Mouse (Mus musculus): ENCODE measurements at regions not wholly inside any gene's neighbourhood (a gene's known extent, or its start where the extent isn't known, plus 50 kb on each side); places are given as distances from the start of the nearest gene placed in this dataset.

DNA sequence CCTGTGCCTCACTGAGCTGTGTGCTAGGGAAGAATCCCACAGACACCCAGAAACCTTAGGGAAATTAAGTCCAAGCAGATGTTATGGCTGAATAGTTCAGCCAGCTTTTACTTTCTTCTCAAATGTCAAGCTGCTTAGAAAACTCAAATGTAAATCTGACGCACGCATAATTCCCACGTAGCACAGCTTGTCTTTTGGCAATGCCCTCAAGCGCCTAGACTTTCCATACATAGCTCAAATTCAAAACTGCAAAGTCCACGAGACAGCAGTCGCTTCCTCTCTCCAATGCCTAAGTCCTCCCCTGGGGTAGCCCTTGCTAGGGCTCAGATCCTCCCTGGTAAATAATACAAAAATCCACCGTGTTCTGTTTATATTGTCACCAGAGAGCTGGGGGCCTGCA, 115.8 kb upstream of the Dhrs4 start:
- peak; percentile 80 for DNase-seq (ENCODE audit: low spot score)
- no peak overlapping the region for H3K9ac ChIP-seq (ENCODE audit: low read depth, low read length)
- peaks cover 12% of the 10 kb centered on the region; the same call in 1 of the 2 replicates for H3K4me1 ChIP-seq (ENCODE audit: control insufficient read depth, insufficient read depth, low read length)
- no peak overlapping the region for H3K27ac ChIP-seq (replicated peaks; ENCODE audit: low read depth, low read length)
- H3K4me3 ChIP-seq (ENCODE audit: low read depth, low read length), result no peak overlapping the region
- no peaks in the 10 kb centered on the region for H3K9me3 ChIP-seq (ENCODE audit: control insufficient read depth, low read length)
- H3K4me2 ChIP-seq (ENCODE audit: low read depth, low read length), result no peak overlapping the region
- 30% methylated on average over 7 of the region's 7 CpGs for WGBS
- peak; percentile 30; the same call in 1 of the 2 replicates for ATAC-seq (ENCODE audit: low read depth)
- H3K27me3 ChIP-seq (replicated peaks; ENCODE audit: control insufficient read depth, insufficient read depth, low read length), result no peaks in the 10 kb centered on the region
- H3K36me3 ChIP-seq (ENCODE audit: control insufficient read depth, insufficient read depth, low read length), result no peaks in the 10 kb centered on the region

DNA sequence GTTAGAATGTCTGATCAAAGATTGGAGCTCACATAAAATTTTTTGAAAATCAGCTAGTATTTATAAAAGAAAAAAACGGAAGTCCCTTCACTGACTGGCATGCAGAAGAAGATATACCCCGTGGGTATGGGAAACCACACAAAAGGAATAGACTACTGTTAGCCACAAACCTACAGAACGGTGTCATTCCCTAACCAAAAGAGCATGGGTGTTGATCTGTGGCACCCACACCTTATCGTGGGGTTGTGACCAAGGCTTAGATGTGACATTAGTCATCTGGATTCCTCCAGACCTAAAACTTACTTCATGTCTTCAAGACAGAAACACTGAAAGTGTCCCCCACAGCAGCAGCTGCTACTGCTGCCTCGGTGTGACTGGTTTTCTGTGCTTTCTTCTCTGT, 108.2 kb upstream of the Dhrs4 start:
- no peak for DNase-seq (ENCODE audit: low spot score)
- no peaks in the 10 kb centered on the region for H3K36me3 ChIP-seq (ENCODE audit: control insufficient read depth, insufficient read depth, low read length)
- 88% methylated on average over 5 of the region's 5 CpGs for WGBS
- no peak overlapping the region for H3K9ac ChIP-seq (ENCODE audit: low read depth, low read length)
- no peak overlapping the region for H3K4me2 ChIP-seq (ENCODE audit: low read depth, low read length)
- H3K4me1 ChIP-seq (ENCODE audit: control insufficient read depth, insufficient read depth, low read length), result no peaks in the 10 kb centered on the region
- H3K27ac ChIP-seq (replicated peaks; ENCODE audit: low read depth, low read length), result no peak overlapping the region
- no peak for ATAC-seq (ENCODE audit: low read depth)
- no peaks in the 10 kb centered on the region for H3K27me3 ChIP-seq (replicated peaks; ENCODE audit: control insufficient read depth, insufficient read depth, low read length)
- no peak overlapping the region for H3K4me3 ChIP-seq (ENCODE audit: low read depth, low read length)
- no peaks in the 10 kb centered on the region for H3K9me3 ChIP-seq (ENCODE audit: control insufficient read depth, low read length)

DNA sequence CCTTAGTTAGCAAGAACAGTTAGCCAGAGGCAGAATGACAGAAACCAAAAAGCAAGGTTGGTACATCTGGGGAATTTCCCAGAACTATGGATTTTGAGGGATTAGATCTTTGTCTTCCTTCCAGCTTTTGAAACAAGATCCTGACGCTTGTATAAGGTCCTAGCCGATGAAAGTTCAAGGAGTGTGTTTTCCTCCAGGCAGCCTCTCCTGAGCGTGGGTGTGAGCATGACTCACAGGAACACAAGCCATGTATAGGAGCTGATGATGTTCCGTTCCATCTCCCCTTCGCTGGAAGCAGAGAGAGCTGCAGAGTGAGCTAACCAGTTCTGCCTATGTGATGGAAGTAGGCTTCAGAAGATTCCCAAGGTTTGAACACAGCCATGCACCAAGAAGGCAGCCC, 105.6 kb upstream of the Dhrs4 start:
- no peak overlapping the region for H3K27ac ChIP-seq (replicated peaks; ENCODE audit: low read depth, low read length)

DNA sequence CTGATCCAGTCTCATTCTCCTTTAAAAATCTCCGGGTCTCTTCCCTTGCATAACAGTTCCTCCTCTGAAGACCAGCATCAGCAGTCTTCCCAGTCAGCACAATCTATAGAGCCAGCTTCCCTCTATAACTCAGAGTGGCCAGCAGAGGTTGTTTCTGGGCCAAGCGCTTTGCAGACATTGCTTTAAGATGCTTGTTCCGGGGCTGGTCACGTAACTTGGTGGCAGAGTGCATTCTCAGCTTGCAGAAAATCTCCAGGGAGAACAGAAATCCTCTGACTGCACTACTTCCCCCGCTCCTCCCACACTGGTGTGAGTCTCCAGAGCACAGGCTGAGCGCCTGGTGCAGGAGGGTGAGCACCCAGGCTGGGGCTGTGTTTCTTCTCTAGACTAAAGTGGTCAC, 91.8 kb upstream of the Dhrs4 start:
- H3K27ac ChIP-seq (replicated peaks; ENCODE audit: low read depth, low read length), result no peak overlapping the region
- WGBS, result 35% methylated on average over 6 of the region's 6 CpGs
- ATAC-seq (ENCODE audit: low read depth), result peak; percentile 50; the same call in 1 of the 2 replicates

More for the DNA sequence above, 105.6 kb upstream of the Dhrs4 start:
- DNase-seq (ENCODE audit: low spot score) (peak; percentile 12), ATAC-seq (ENCODE audit: low read depth) (no peak)
- WGBS, result 74% methylated on average over 5 of the region's 5 CpGs
- Histone ChIP-seq H3K4me2 (ENCODE audit: low read depth, low read length) (no peak overlapping the region), H3K9ac (ENCODE audit: low read depth, low read length) (no peak overlapping the region), H3K27me3 (replicated peaks; ENCODE audit: control insufficient read depth, insufficient read depth, low read length) (no peaks in the 10 kb centered on the region), H3K9me3 (ENCODE audit: control insufficient read depth, low read length) (no peaks in the 10 kb centered on the region), H3K4me1 (ENCODE audit: control insufficient read depth, insufficient read depth, low read length) (no peaks in the 10 kb centered on the region), H3K36me3 (ENCODE audit: control insufficient read depth, insufficient read depth, low read length) (no peaks in the 10 kb centered on the region), H3K4me3 (ENCODE audit: low read depth, low read length) (no peak overlapping the region)

DNA sequence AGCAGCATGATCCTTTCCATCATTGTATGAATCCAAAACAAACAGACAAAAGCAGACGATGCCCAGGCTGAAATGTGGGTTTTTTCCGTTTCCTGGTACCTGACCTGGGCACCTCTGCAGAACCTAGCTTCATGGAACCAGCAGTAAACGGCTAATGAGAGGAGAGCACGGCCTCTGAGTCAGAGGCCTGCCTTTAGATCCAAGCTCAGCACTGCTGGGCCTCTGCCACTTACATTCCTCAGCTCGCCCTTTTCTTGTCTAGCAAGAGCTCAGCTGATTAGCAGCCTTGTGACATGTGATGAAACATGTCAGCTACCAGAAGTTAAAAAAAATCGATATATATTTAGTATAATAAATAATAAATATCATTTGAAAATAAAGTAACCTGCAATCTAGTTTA, 91.2 kb upstream of the Dhrs4 start:
- Histone ChIP-seq H3K27me3 (replicated peaks; ENCODE audit: control insufficient read depth, insufficient read depth, low read length) (no peaks in the 10 kb centered on the region), H3K9me3 (ENCODE audit: control insufficient read depth, low read length) (no peaks in the 10 kb centered on the region), H3K4me1 (ENCODE audit: control insufficient read depth, insufficient read depth, low read length) (no peaks in the 10 kb centered on the region), H3K27ac (replicated peaks; ENCODE audit: low read depth, low read length) (no peak overlapping the region), H3K36me3 (ENCODE audit: control insufficient read depth, insufficient read depth, low read length) (no peaks in the 10 kb centered on the region), H3K4me2 (ENCODE audit: low read depth, low read length) (no peak overlapping the region), H3K9ac (ENCODE audit: low read depth, low read length) (no peak overlapping the region), H3K4me3 (ENCODE audit: low read depth, low read length) (no peak overlapping the region)
- 49% methylated on average over 6 of the region's 6 CpGs for WGBS
- ATAC-seq (ENCODE audit: low read depth) (no peak), DNase-seq (ENCODE audit: low spot score) (peak; percentile 21)

More for the DNA sequence above, 91.8 kb upstream of the Dhrs4 start:
- no peaks in the 10 kb centered on the region for H3K36me3 ChIP-seq (ENCODE audit: control insufficient read depth, insufficient read depth, low read length)
- no peaks in the 10 kb centered on the region for H3K27me3 ChIP-seq (replicated peaks; ENCODE audit: control insufficient read depth, insufficient read depth, low read length)
- DNase-seq (ENCODE audit: low spot score), result peak; percentile 55
- no peak overlapping the region for H3K9ac ChIP-seq (ENCODE audit: low read depth, low read length)
- H3K9me3 ChIP-seq (ENCODE audit: control insufficient read depth, low read length), result no peaks in the 10 kb centered on the region
- H3K4me3 ChIP-seq (ENCODE audit: low read depth, low read length), result no peak overlapping the region
- H3K4me1 ChIP-seq (ENCODE audit: control insufficient read depth, insufficient read depth, low read length), result no peaks in the 10 kb centered on the region
- no peak overlapping the region for H3K4me2 ChIP-seq (ENCODE audit: low read depth, low read length)

DNA sequence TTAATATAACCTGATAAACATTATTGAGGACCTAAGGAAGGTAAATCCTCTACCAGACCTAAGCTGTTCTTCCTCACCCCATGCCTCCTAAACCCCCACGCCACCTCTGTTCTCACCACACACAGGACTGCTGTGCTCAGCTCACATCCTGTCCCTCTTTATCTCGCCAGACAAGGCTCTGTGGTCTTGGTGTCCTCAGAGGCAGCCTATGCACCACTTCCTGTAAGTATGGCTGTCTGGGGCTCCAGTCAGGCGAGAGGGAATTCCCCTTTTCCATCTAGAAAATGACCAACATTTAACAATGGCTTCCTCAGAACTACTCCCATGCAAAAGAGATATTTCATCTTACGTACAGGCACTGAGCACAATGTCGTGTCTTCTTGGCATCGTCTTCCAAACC, 86.2 kb upstream of the Dhrs4 start:
- Histone ChIP-seq H3K4me1 (ENCODE audit: control insufficient read depth, insufficient read depth, low read length) (no peaks in the 10 kb centered on the region), H3K27me3 (replicated peaks; ENCODE audit: control insufficient read depth, insufficient read depth, low read length) (no peaks in the 10 kb centered on the region), H3K9ac (ENCODE audit: low read depth, low read length) (no peak overlapping the region), H3K4me2 (ENCODE audit: low read depth, low read length) (no peak overlapping the region), H3K27ac (replicated peaks; ENCODE audit: low read depth, low read length) (no peak overlapping the region), H3K36me3 (ENCODE audit: control insufficient read depth, insufficient read depth, low read length) (no peaks in the 10 kb centered on the region), H3K9me3 (ENCODE audit: control insufficient read depth, low read length) (no peaks in the 10 kb centered on the region), H3K4me3 (ENCODE audit: low read depth, low read length) (no peak overlapping the region)
- WGBS, result 66% methylated on average over 6 of the region's 6 CpGs
- ATAC-seq (ENCODE audit: low read depth) (no peak), DNase-seq (ENCODE audit: low spot score) (peak; percentile 3)

DNA sequence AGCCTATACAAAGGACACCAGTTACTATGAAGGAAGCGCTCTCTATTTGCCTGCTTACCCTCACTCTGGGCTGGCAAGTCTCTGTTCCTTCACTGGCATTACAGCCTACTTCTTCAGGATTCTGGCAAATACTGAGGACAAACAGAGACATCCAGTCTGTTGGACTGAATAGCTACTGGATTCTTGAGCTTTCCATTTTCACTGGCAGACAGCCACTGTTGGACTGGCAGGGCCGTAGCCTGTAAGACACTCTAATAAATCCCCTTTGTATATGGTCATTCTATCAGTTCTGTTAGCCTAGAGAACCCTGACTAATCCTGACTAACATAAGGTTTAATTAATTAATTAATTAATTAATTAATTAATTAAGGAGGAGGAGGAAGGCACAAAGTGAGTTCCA, 72.4 kb upstream of the Dhrs4 start:
- H3K4me3 ChIP-seq (ENCODE audit: low read depth, low read length), result no peak overlapping the region
- no peaks in the 10 kb centered on the region for H3K4me1 ChIP-seq (ENCODE audit: control insufficient read depth, insufficient read depth, low read length)
- no peak overlapping the region for H3K9ac ChIP-seq (ENCODE audit: low read depth, low read length)
- no peaks in the 10 kb centered on the region for H3K27me3 ChIP-seq (replicated peaks; ENCODE audit: control insufficient read depth, insufficient read depth, low read length)
- WGBS, result 89% methylated on average over 2 of the region's 2 CpGs
- no peaks in the 10 kb centered on the region for H3K36me3 ChIP-seq (ENCODE audit: control insufficient read depth, insufficient read depth, low read length)
- ATAC-seq (ENCODE audit: low read depth) (no peak), DNase-seq (ENCODE audit: low spot score) (no peak)
- H3K4me2 ChIP-seq (ENCODE audit: low read depth, low read length), result no peak overlapping the region
- H3K9me3 ChIP-seq (ENCODE audit: control insufficient read depth, low read length), result no peaks in the 10 kb centered on the region
- no peak overlapping the region for H3K27ac ChIP-seq (replicated peaks; ENCODE audit: low read depth, low read length)
